Mouse (Mus musculus): ENCODE measurements around the gene Smad5. TPM values are rescaled to one million over a fixed set of nuclear protein-coding genes. Genes with fewer than 3 reads are reported as not detected.

Gene Smad5
- 10 to 100 TPM; 24.4 to 24.5 TPM for total RNA-seq (2021)
- long read RNA-seq, experiment 1, full-length matches to known transcripts: 5 of 10 reads
- long read RNA-seq, experiment 1, partial matches to known transcripts: 2 of 10 reads
- long read RNA-seq, experiment 1, other reads (novel, unspliced or antisense): 3 of 10 reads
- long read RNA-seq, experiment 2, full-length matches to known transcripts: 3 of 10 reads
- long read RNA-seq, experiment 2, partial matches to known transcripts: 6 of 10 reads
- long read RNA-seq, experiment 2, other reads (novel, unspliced or antisense): 1 of 10 reads

GRCm38 (mm10) chr13:56702469-56703221 lies at the start of gene Smad5:
TSS of gene Smad5 (plus strand) at chr13:56703010.
- intact Hi-C loops (cut with DNase I): no loop called here
- no peak for TF ChIP-seq CTCF (IDR thresholded peaks at IDR 0.05)
- peak; percentile 94 for DNase-seq
- peak within 1 kb of the TSS; percentile 99 for H3K27ac ChIP-seq
- H3K4me3 ChIP-seq: peak within 1 kb of the TSS; percentile 94

DNA sequence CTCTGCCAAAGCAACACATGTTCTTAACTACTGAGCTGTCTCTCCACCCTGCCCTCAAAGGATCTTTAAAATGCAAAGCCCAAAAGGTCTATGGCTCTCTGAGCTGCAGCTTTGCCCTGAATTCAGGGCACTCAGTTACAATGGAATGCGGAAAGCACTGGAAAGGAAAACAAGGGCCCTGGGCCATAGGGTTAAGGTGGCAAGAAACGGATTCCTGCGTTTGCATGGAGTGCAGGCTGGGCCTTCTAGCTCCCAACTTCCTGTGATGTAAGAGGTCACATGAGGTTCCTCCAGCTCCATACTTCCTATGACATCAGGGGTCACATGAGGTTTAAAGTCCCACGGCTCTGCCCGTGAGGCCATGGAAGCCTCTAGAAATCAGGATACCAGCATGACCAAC lies 48.6 kb upstream of the Smad5 start:
- DNase-seq: peak; percentile 16
- no peak overlapping the region for H3K27ac ChIP-seq
- intact Hi-C loops (cut with DNase I): no loop called here
- TF ChIP-seq CTCF (IDR thresholded peaks at IDR 0.05): no peak
- no peak overlapping the region for H3K4me3 ChIP-seq

DNA sequence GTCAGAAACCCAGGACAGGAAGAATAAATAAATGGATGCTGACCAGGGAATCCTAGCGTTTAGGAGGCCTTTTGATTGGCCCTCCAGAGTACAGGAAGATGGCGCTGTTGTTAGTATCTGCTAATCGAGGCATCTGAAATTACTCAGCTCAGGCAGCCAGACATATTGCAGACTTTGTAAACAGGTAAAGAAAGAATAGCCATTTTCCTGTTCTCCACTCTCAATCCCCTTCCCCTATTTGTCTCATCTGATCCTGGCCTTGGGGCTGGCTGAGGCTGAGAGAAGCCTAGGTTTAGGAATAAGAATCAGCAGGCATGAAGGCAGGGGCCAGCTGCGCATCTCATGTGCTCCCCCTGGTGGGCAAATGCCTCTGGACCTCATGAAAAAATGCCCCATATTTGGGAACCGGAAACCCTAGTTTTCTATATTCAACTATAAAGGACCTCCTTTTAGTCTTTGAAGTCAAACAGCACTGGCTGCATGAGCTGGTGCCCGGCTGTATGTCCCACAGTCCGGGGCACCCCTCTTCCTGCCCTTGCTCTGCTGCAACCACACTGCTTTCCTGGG lies 44.8 kb upstream of the Smad5 start:
- peak; percentile 84 for DNase-seq
- intact Hi-C loops (cut with DNase I): loop anchor here (1.0 to 5.0 kb wide), 4 partner anchors 74 to 183 kb away; no protein-coding TSS in a partner anchor
- TF ChIP-seq CTCF (IDR thresholded peaks at IDR 0.05): peak; percentile 91
- H3K27ac ChIP-seq: no peak overlapping the region
- H3K4me3 ChIP-seq: no peak overlapping the region

GRCm38 (mm10) chr13:56658931-56659330 lies 43.9 kb upstream of the Smad5 start:
- intact Hi-C loops (cut with DNase I): loop anchor here (1.0 to 5.0 kb wide), 4 partner anchors 73 to 184 kb away; no protein-coding TSS in a partner anchor
- TF ChIP-seq CTCF (IDR thresholded peaks at IDR 0.05): no peak
- Histone ChIP-seq H3K4me3 (no peak overlapping the region), H3K27ac (no peak overlapping the region)
- DNase-seq: peak; percentile 13

DNA sequence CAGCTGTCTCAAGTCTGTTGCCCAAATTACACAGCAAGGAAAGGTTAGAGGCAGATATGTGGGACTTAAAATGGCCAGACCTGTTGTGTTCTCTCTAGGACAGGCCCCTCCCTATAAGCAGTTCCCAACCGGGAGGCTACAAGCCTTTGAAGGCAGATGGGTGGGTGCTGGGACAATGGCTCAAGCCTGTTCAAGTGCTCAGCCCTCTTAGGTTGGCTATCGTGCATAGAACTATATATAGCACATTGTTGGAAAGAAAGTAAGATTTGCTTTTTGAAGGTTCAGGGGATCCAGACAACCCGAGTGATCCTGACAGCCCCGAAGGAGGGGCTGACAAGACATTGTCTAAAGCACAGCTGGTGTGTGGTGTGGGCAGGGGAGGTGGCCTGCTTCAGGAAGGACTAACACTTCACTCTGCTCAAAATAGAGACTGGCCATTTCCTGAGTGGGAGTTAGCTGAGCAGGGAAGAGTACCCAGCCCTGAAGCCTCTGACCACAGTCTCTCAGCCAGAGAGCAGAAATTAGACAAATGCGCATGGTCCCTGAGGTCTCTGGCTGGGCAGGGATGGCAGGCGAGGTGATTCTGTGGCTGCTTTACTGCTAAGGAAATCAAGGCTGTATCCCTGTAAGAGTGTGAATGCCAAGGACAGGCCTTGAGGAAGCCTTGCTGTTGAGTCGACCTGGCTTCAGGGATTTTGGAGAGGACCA lies 40.7 kb upstream of the Smad5 start:
- peak overlapping the region; percentile 0; the same call in 1 of the 2 replicates for H3K4me3 ChIP-seq
- peak overlapping the region; percentile 59 for H3K27ac ChIP-seq
- DNase-seq: peak; percentile 11
- no peak for TF ChIP-seq CTCF (IDR thresholded peaks at IDR 0.05)
- intact Hi-C loops (cut with DNase I): no loop called here

GRCm38 (mm10) chr13:56664256-56665170 lies 38.3 kb upstream of the Smad5 start:
- intact Hi-C loops (cut with DNase I): no loop called here
- no peak overlapping the region for H3K4me3 ChIP-seq
- TF ChIP-seq CTCF (IDR thresholded peaks at IDR 0.05): no peak
- H3K27ac ChIP-seq: peak overlapping the region; percentile 38; the same call in 1 of the 2 replicates
- DNase-seq: peak; percentile 38

GRCm38 (mm10) chr13:56671206-56671605 lies 31.6 kb upstream of the Smad5 start:
- TF ChIP-seq CTCF (IDR thresholded peaks at IDR 0.05): no peak
- Histone ChIP-seq H3K4me3 (no peak overlapping the region), H3K27ac (no peak overlapping the region)
- intact Hi-C loops (cut with DNase I): no loop called here
- DNase-seq: no peak

- TF ChIP-seq CTCF (IDR thresholded peaks at IDR 0.05): no peak
- DNase-seq: no peak
- intact Hi-C loops (cut with DNase I): no loop called here
- H3K27ac ChIP-seq: no peak overlapping the region
- H3K4me3 ChIP-seq: no peak overlapping the region
Observed at GRCm38 (mm10) chr13:56677731-56678130, 25.1 kb upstream of the Smad5 start.

- DNase-seq: no peak
- TF ChIP-seq CTCF (IDR thresholded peaks at IDR 0.05): no peak
- intact Hi-C loops (cut with DNase I): no loop called here
- Histone ChIP-seq H3K4me3 (no peak overlapping the region), H3K27ac (peak overlapping the region; percentile 16; the same call in 1 of the 2 replicates)
Observed at GRCm38 (mm10) chr13:56678188-56678787, 24.5 kb upstream of the Smad5 start.

DNA sequence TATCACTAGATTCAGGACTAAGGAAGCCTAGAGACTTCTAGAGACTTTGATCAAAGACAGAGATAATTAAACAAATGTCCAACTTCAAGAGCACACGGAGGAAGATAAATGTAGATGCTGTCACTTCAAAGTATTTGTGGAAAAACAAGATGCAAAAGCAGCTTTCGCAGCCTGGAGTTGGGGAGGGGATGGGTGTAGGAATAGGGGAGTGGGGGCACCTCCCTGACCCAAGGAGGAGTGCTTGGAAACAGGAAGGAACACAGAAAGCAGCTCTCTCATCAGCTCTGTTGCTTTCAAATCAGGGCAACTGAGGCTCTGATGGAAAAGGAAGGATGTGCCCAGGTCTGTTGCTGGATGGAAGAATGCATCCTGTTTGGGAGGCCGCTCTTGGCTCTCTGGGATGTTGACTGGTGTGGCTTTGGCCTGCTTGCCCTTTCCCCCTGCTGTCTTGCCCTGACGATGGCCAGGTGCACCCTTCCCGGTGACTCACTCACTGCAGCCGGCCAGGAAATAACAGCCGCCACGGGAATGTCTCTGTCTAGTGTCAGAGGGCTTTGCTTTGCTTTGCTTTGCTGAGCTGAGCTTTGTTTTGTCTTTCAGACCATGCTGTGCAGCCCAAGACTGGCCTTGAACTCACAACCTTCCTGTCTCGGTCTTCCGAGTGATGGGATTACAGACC lies 23.8 kb upstream of the Smad5 start:
- Histone ChIP-seq H3K27ac (peak overlapping the region; percentile 28; the same call in 1 of the 2 replicates), H3K4me3 (no peak overlapping the region)
- no peak for TF ChIP-seq CTCF (IDR thresholded peaks at IDR 0.05)
- DNase-seq: no peak
- intact Hi-C loops (cut with DNase I): no loop called here

GRCm38 (mm10) chr13:56681924-56682323 lies 20.9 kb upstream of the Smad5 start:
- peak overlapping the region; percentile 66 for H3K4me3 ChIP-seq
- TF ChIP-seq CTCF (IDR thresholded peaks at IDR 0.05): no peak
- H3K27ac ChIP-seq: peak overlapping the region; percentile 61
- no peak for DNase-seq
- intact Hi-C loops (cut with DNase I): no loop called here

Data from gastrocnemius, adult 2 months (tissue).